Mouse (Mus musculus) neutrophil, adult 5-6 weeks (primary cell): ENCODE data around the gene Pdss1. TPM values are rescaled to one million over a fixed set of nuclear protein-coding genes. Genes with fewer than 3 reads are reported as not detected.

Experiments used
- ATAC-seq: fragments of 151-379, 151-347 bp; 2 replicates; pipeline ENCODE4 v1.8.0; 2017; ENCODE audit warnings: mild to moderate bottlenecking, moderate TSS enrichment; ENCODE audit not compliant: insufficient number of reproducible peaks, poor library complexity, low FRiP score, severe bottlenecking; ENCODE audit errors: extremely low read depth
- total RNA-seq: library from RNA; stranded (forward); fragments of 200-1000 nt; gene quantifications from 2 replicates; pipeline ENCODE4 v1.2.3, GENCODE M21; 2017

The Pdss1 gene
- total RNA-seq, 1 experiment from 2014 or later: 8.0 TPM

DNA sequence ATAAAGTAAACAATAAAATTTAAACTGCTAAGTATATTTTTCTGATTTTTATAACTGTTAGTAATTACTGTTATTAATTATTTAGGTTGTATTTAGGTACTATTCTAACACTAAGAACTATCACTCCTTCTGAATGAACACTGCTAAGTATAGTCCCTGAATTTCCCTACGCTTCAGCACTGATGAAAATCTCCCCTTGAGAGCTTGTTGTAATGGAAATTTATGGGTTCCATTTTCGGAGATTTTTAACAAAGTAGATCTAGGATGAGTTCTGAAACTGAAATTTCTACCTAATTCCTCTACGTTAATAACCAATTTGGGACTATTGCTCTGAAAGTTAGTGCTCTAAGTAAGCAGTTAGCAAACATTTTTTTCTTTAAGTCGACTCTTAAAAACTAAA is 59.0 kb downstream of the Pdss1 start:
- no peak for ATAC-seq

GRCm38 (mm10) chr2:22955914-22956313 is 60.6 kb downstream of the Pdss1 start:
- no peak for ATAC-seq

DNA sequence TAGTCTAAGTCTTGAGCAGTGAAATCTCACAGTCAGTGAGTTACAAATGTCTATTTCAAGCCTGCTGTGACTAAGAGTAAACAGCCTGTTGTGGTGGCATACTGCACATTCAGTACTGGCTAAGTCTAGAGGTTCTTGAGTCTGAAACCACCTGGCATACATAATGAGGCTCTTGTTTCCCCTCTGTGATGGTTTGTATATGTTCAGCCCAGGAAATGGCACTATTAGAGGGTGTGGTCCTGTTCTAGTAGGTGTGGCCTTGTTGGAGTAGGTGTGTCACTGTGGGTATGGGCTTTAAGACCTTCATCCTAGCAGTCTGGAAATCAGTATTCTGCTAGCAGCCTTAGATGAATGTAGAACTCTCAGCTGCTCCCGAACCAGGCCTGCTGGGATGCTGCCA is 62.1 kb downstream of the Pdss1 start:
- ATAC-seq: peak; percentile 78

GRCm38 (mm10) chr2:22961681-22962080 is 66.4 kb downstream of the Pdss1 start:
- no peak for ATAC-seq

GRCm38 (mm10) chr2:22962242-22962641 is 66.9 kb downstream of the Pdss1 start:
- no peak for ATAC-seq

DNA sequence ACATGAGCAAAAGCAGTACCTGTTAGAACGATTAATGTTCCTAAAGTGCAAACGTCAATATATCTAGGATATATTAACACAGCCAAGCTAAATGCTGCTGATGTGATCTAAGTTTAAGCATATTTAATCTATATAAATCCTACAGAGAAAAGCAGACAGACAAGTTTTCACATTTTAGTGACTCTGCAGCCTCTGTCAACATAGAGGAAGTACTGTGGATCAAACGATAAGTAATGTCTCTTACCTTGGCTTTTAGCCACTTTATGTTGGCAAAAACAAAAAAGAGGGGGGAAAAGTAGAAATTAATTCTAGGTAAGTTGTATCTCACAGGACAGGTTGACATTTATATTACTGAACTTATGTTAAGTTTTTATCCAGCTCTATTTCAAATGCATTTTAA is 67.6 kb downstream of the Pdss1 start:
- ATAC-seq: no peak

DNA sequence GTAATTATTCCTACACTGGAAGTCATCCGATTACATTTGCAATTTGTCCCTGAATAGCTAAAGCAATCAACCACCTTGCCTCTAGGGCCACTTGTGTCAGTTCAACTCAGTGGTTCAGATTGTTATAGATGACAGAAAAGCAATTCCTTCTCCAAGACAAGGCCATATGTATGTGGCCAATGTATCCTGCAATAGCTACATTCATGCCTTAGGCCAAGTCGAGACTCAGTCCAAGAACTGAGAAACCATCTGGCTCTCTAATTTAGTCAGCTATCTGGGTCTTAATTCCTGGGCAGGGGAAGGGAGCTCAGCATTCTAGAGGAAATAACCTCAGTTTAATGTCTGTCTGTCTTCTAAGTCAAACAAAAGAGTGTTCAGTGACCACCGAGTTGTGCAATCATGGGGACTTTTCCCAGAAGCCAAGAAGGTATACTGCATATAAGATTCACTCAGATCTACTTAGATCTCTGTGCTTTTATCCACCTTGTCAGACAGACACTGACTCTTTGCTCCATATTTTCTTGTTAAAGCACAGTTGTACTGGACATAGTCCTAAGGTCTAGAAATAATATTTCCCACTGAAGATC is 82.2 kb downstream of the Pdss1 start:
- ATAC-seq: no peak

DNA sequence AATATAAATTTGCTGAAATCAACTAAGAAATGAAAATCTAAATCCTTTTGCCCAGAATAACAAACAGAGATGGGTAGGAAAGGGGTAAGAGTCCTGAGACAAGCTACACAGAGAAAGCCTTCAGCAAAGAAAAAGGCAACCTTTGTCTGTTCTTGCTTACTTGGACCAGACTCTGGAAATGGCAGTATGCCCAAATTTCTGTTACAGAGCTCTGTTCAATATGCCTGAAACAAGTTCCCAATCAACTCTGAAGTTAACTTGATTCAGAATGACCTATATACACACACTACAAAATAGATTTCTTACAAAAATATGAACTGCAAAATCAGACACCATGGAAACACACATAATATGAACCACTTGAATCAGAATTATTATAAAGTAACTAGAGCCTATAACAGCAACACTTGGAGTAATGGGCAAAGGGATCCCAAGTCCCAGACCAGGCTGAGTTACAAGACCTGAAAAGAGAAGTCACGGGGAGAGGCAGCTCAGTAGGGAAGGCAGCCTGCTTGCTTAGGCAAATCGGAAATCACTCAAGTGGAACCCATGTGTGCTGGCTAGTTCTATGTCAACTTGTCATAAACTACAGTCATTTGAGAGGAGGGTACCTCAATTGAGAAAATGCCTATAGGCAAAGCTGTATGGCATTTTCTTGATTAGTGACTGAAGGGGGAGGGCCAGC is 90.8 kb downstream of the Pdss1 start:
- ATAC-seq: peak; percentile 60; the same call in 1 of the 2 replicates

Other genes with a start within 250 kb of the Pdss1 start
- gene Apbb1ip, start 121.4 kb upstream of the Pdss1 start, total RNA-seq: 120 and 123 TPM in 2 replicates
- gene Abi1, start 144.7 kb downstream of the Pdss1 start, total RNA-seq: 242 and 261 TPM in 2 replicates
- 137 and 156 TPM in 2 replicates for gene Acbd5, start 172.6 kb downstream of the Pdss1 start, total RNA-seq